Mouse (Mus musculus) kidney, adult 2 months (tissue): ENCODE results near the gene Lrrc75a.

Experiments
- CTCF ChIP-seq: fragments of 200-500 bp; conservative IDR thresholded peaks from 2 replicates; pipeline ENCODE4 v1.5.1; 2011; ENCODE audit warnings: low read depth, mild to moderate bottlenecking, control low read depth, low read length, moderate library complexity, mixed read lengths; ENCODE audit not compliant: insufficient read depth, insufficient read length
- POLR2A ChIP-seq: fragments of 200-500 bp; IDR thresholded peaks from one replicate; pipeline ENCODE4 v1.6.1; 2011; ENCODE audit warnings: low read depth, low read length, control low read depth

GRCm38 (mm10) chr11:62695126-62695525 is 46.8 kb upstream of the Lrrc75a start:
- TF ChIP-seq CTCF = no peak
- no peak for TF ChIP-seq POLR2A
